Mouse (Mus musculus) liver, embryonic 12.5 days (tissue): Measurements from ENCODE around the gene Abhd17c. TPM values are rescaled to one million over a fixed set of nuclear protein-coding genes. Genes with fewer than 3 reads are reported as not detected.
"Not testable (repeated sequence)": the region's sequence is repeated elsewhere in the genome, so short reads cannot be mapped to it uniquely, and the experiment has no call there.

Source experiments
- ATAC-seq: fragments of 200-750 bp; cut with Nextera tagmentation; 2 replicates; pipeline ENCODE4 v1.8.0; 2017; ENCODE audit warnings: moderate number of reproducible peaks, mild to moderate bottlenecking, moderate library complexity
- H3K27ac ChIP-seq: fragments of 300-500 bp; sonication (generic); 2 replicates; pipeline ENCODE4 v1.5.1; 2016; ENCODE audit warnings: mild to moderate bottlenecking
- H3K27me3 ChIP-seq: fragments of 300-500 bp; sonication (generic); replicated peaks from 2 replicates; pipeline ENCODE4 v1.6.1; 2016; ENCODE audit warnings: mild to moderate bottlenecking, moderate library complexity
- H3K36me3 ChIP-seq: fragments of 300-500 bp; sonication (generic); 2 replicates; pipeline ENCODE4 v1.6.1; 2016; ENCODE audit warnings: mild to moderate bottlenecking, moderate library complexity
- H3K4me1 ChIP-seq: fragments of 300-500 bp; sonication (generic); 2 replicates; pipeline ENCODE4 v1.6.1; 2016
- H3K4me2 ChIP-seq: fragments of 300-500 bp; sonication (generic); 2 replicates; pipeline ENCODE4 v1.6.1; 2016; ENCODE audit warnings: mild to moderate bottlenecking, moderate library complexity
- H3K4me3 ChIP-seq: fragments of 300-500 bp; sonication (generic); 2 replicates; pipeline ENCODE4 v1.5.1; 2016; ENCODE audit warnings: mild to moderate bottlenecking, moderate library complexity
- H3K9ac ChIP-seq: fragments of 300-500 bp; sonication (generic); 2 replicates; pipeline ENCODE4 v1.6.1; 2016; ENCODE audit warnings: mild to moderate bottlenecking, moderate library complexity
- H3K9me3 ChIP-seq: fragments of 300-500 bp; sonication (generic); replicated peaks from 2 replicates; pipeline ENCODE4 v1.6.1; 2016; ENCODE audit warnings: mild to moderate bottlenecking, moderate library complexity
- WGBS: fragments of 180-500 bp; shearing (Covaris S2); methylation state at CpG from one replicate; pipeline ENCODE4 v1.1.7; 2016; ENCODE audit not compliant: insufficient replicate concordance; 5-methylcytosine and 5-hydroxymethylcytosine counted together
- polyA plus RNA-seq: library from polyadenylated mRNA; unstranded; fragments of >200 nt; fragmentation: Nextera tagmentation; extraction: Ambion mirVana; gene quantifications from 2 replicates; pipeline ENCODE4 v1.2.1, GENCODE M21; 2016

Gene Abhd17c
- polyA plus RNA-seq, 1 experiment from 2014 or later, result 44.9 TPM

DNA sequence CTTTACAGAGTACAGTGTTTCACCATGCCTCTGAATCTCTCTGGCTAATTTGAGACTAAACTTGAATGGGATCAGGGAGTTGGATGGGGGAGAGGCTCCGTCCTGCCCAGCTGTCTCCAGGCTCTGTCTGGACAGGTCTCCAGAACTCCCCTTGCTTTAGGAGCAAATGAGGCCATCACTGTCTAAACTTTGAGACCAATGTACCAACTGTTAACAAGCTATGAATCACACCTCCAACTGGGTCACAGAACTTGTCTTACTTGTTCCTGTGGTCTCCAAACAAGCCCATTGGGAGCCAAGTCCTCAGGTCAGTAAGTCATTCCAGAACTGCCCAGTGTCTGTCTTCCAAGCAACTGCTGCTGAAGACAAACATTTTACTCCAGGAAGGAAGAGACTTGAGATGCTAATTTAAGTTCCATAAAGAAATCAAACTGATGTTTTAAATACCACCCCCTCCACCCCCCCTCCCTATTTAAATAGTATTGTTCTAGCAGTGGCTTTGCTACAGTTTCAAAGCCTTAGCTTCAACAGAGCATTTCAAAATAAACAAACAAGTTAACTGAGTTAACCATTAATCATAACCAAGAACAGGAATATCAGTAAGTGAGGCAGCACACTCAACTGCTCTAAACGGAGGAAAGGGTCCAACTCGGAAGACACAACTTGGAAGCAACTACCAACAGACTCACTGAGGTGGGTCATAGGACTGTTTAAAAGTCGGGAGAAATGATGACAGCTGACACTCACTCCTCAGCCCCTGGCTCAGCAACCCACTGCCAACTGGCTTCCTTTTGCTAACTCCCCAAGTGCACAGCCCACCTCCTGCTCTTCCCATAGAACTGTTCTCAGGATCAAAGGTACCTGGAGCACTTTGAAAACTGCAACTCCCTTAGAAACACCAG is 15.6 kb downstream of the Abhd17c start:
- peak overlapping the region; percentile 11; the same call in 1 of the 2 replicates for H3K4me2 ChIP-seq
- no peaks in the 10 kb centered on the region for H3K27me3 ChIP-seq
- H3K27ac ChIP-seq, result 0 out of 2 replicates have a peak overlapping the region, but pooled peaks have one; percentile 15
- no peak overlapping the region for H3K4me3 ChIP-seq
- H3K36me3 ChIP-seq, result no peaks in the 10 kb centered on the region
- H3K9ac ChIP-seq, result no peak overlapping the region
- H3K9me3 ChIP-seq, result no peaks in the 10 kb centered on the region
- peaks cover 46% of the 10 kb centered on the region for H3K4me1 ChIP-seq
- 56% methylated on average over 4 of the region's 4 CpGs for WGBS
- no peak for ATAC-seq

GRCm38 (mm10) chr7:84132704-84133103 is 19.0 kb downstream of the Abhd17c start:
- no peak for ATAC-seq
- no peak overlapping the region for H3K9ac ChIP-seq
- peaks cover 37% of the 10 kb centered on the region; the same call in 1 of the 2 replicates for H3K4me1 ChIP-seq
- H3K36me3 ChIP-seq, result no peaks in the 10 kb centered on the region
- no peaks in the 10 kb centered on the region for H3K27me3 ChIP-seq
- H3K4me2 ChIP-seq, result no peak overlapping the region
- no peak overlapping the region for H3K27ac ChIP-seq
- H3K4me3 ChIP-seq, result no peak overlapping the region
- H3K9me3 ChIP-seq, result no peaks in the 10 kb centered on the region
- 76% methylated on average over 1 of the region's 1 CpGs for WGBS

- H3K4me1 ChIP-seq, result peaks cover 37% of the 10 kb centered on the region; the same call in 1 of the 2 replicates
- ATAC-seq, result no peak
- no peak overlapping the region for H3K4me3 ChIP-seq
- H3K27ac ChIP-seq, result no peak overlapping the region
- H3K9ac ChIP-seq, result no peak overlapping the region
- no peaks in the 10 kb centered on the region for H3K9me3 ChIP-seq
- no peaks in the 10 kb centered on the region for H3K36me3 ChIP-seq
- WGBS, result 85% methylated on average over 4 of the region's 4 CpGs
- no peaks in the 10 kb centered on the region for H3K27me3 ChIP-seq
- H3K4me2 ChIP-seq, result no peak overlapping the region
These were observed 20.0 kb downstream of the Abhd17c start for GRCm38 (mm10) chr7:84131736-84132135.

GRCm38 (mm10) chr7:84128661-84129060 is 23.0 kb downstream of the Abhd17c start:
- no peak overlapping the region for H3K9ac ChIP-seq
- H3K4me3 ChIP-seq, result no peak overlapping the region
- no peaks in the 10 kb centered on the region; the same call in 1 of the 2 replicates for H3K36me3 ChIP-seq
- no peaks in the 10 kb centered on the region for H3K27me3 ChIP-seq
- no peak for ATAC-seq
- no peak overlapping the region for H3K4me2 ChIP-seq
- no peaks in the 10 kb centered on the region for H3K9me3 ChIP-seq
- no peak overlapping the region for H3K27ac ChIP-seq
- H3K4me1 ChIP-seq, result peaks cover 34% of the 10 kb centered on the region
- 73% methylated on average over 8 of the region's 8 CpGs for WGBS

DNA sequence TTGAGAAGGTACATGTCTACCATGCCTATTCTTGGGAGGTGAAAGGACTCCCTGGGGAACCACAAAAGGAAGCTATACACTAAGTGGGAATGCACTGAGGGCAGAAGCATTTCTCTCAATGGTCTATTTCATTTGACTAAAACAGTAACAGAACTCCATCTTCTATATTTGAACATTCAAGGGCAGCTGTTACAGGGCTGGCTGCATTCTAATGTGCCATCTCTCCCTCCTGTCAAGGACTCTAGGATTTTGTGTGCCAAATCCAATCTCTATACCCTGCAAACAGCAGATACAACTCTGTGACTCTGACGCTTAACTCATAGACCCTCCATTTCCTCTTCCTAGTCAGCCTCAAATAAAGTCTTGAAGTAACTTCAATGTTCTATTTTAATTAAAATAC is 26.0 kb downstream of the Abhd17c start:
- no peaks in the 10 kb centered on the region for H3K27me3 ChIP-seq
- peaks cover 48% of the 10 kb centered on the region for H3K4me1 ChIP-seq
- H3K4me2 ChIP-seq, result no peak overlapping the region
- no peak overlapping the region for H3K9ac ChIP-seq
- H3K27ac ChIP-seq, result no peak overlapping the region
- no peak for ATAC-seq
- H3K36me3 ChIP-seq, result no peaks in the 10 kb centered on the region; the same call in 1 of the 2 replicates
- 68% methylated on average over 1 of the region's 1 CpGs for WGBS
- no peak overlapping the region for H3K4me3 ChIP-seq
- H3K9me3 ChIP-seq, result no peaks in the 10 kb centered on the region

GRCm38 (mm10) chr7:84123651-84124050 is 28.0 kb downstream of the Abhd17c start:
- 81% methylated on average over 4 of the region's 4 CpGs for WGBS
- not testable (repeated sequence) for H3K27ac ChIP-seq, H3K9ac ChIP-seq, H3K36me3 ChIP-seq, H3K27me3 ChIP-seq, H3K4me2 ChIP-seq, ATAC-seq, H3K9me3 ChIP-seq, H3K4me3 ChIP-seq
- peaks cover 57% of the 10 kb centered on the region for H3K4me1 ChIP-seq

DNA sequence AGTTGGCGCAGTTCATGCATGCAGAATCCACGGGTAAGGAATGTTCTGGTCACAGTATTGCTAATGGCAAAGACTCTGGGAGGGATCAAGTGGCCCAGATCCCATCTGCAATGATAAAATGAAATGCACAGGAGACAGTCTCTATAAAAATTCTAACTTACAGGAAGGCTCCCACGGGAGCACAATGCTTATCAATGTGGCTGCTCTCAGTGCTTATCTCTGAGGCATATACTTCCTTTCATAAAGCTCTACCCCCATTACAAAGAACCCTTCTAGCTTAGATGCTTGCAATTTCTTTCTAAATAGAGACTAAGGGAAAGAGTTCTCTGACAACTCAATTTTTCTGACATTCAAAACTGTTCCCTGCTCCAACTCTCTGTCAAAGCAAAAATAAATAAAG is 29.9 kb downstream of the Abhd17c start:
- Histone ChIP-seq H3K27me3 (no peaks in the 10 kb centered on the region), H3K4me3 (no peak overlapping the region), H3K9ac (no peak overlapping the region), H3K4me2 (no peak overlapping the region), H3K27ac (no peak overlapping the region), H3K9me3 (no peaks in the 10 kb centered on the region), H3K4me1 (peaks cover 60% of the 10 kb centered on the region), H3K36me3 (peaks cover 2% of the 10 kb centered on the region; the same call in 1 of the 2 replicates)
- ATAC-seq, result no peak
- WGBS, result 47% methylated on average over 3 of the region's 3 CpGs

DNA sequence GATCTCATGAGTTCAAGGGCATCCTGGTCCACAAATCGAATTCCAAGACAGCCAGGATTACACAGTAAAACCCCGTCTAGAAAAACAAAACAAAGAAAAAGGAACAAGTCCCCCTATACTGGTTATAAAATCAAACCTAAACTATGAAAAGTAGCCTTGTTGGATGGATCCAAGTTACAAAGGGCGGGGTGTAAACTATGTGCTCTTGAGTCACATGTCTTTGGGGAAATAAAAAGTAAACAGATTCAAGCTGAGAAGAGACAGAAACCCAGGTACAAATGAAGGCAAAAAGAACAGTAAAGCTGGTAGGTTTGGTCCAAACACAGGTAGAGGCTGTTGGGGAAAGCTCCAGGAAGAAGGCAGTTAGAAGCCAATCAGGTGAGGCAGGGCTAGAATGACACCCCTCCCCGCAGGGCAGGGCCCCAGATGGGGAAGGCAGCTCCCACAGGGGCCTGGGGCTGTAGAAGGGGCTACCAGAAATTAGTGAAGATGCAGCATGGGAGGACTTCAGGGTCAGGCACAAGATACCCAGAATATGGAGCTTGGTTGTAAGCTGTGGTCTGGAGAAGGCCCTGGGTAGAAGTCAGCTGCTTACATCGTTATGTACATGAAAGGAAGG is 31.4 kb downstream of the Abhd17c start:
- H3K27ac ChIP-seq, result 0 out of 2 replicates have a peak overlapping the region, but pooled peaks have one; percentile 49
- WGBS, result 63% methylated on average over 5 of the region's 5 CpGs
- H3K9me3 ChIP-seq, result no peaks in the 10 kb centered on the region
- H3K36me3 ChIP-seq, result 0 out of 2 replicates have a peak, but pooled peaks cover 5% of the 10 kb centered on the region
- no peak overlapping the region for H3K9ac ChIP-seq
- H3K4me2 ChIP-seq, result no peak overlapping the region
- no peaks in the 10 kb centered on the region for H3K27me3 ChIP-seq
- ATAC-seq, result no peak
- H3K4me1 ChIP-seq, result peaks cover 60% of the 10 kb centered on the region
- no peak overlapping the region for H3K4me3 ChIP-seq

GRCm38 (mm10) chr7:84119216-84120105 is 32.2 kb downstream of the Abhd17c start:
- H3K9me3 ChIP-seq, result no peaks in the 10 kb centered on the region
- H3K27me3 ChIP-seq, result no peaks in the 10 kb centered on the region
- no peak overlapping the region for H3K4me2 ChIP-seq
- no peak overlapping the region for H3K9ac ChIP-seq
- peaks cover 58% of the 10 kb centered on the region for H3K4me1 ChIP-seq
- no peak overlapping the region for H3K27ac ChIP-seq
- 0 out of 2 replicates have a peak, but pooled peaks cover 5% of the 10 kb centered on the region for H3K36me3 ChIP-seq
- no peak overlapping the region for H3K4me3 ChIP-seq
- no peak for ATAC-seq
- 69% methylated on average over 12 of the region's 12 CpGs for WGBS

DNA sequence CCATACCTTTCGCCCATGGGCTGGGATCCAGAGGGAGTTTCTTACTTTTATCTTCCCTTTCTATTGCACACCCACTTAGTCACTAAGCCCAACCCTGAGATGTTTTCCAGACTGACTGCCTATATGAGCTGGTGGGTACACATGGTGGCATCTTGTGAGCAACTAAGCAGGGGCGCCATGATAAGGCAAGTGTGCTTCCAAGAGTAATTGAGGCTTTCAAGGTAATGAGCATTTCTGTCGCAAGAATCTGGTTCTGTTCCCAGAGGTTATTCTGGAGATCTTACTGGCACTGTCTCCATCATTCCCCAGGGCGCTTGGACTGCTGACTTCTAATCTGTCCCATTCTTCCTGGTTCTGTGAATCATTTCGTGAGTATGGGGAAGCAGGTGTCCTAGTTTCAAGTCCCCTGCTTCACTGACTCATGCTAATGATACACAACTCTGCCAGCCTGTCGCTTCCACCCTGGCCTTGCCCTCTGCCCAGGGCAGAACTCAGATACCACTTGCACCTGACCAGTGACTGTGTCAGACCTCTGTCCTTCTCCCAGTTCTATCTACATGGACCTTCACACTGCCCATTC is 34.1 kb downstream of the Abhd17c start:
- ATAC-seq, result no peak
- Histone ChIP-seq H3K27me3 (no peaks in the 10 kb centered on the region), H3K27ac (no peak overlapping the region), H3K4me1 (peaks cover 46% of the 10 kb centered on the region), H3K4me2 (no peak overlapping the region), H3K36me3 (peaks cover 23% of the 10 kb centered on the region), H3K9ac (no peak overlapping the region), H3K9me3 (no peaks in the 10 kb centered on the region), H3K4me3 (no peak overlapping the region)
- 75% methylated on average over 6 of the region's 6 CpGs for WGBS
